Mouse (Mus musculus): ENCODE results near the gene Cep135. TPM values are rescaled to one million over a fixed set of nuclear protein-coding genes. Genes with fewer than 3 reads are reported as not detected.

The Cep135 gene
- total RNA-seq, 2 experiments from 2014 or later: 5.8 to 5.9 TPM

- no peak for DNase-seq (ENCODE audit: low spot score in 2 of 2)
- intact Hi-C loops (cut with DNase I): no loop called here
These were observed 85.6 kb downstream of the Cep135 start for GRCm38 (mm10) chr5:76674022-76674653.

DNA sequence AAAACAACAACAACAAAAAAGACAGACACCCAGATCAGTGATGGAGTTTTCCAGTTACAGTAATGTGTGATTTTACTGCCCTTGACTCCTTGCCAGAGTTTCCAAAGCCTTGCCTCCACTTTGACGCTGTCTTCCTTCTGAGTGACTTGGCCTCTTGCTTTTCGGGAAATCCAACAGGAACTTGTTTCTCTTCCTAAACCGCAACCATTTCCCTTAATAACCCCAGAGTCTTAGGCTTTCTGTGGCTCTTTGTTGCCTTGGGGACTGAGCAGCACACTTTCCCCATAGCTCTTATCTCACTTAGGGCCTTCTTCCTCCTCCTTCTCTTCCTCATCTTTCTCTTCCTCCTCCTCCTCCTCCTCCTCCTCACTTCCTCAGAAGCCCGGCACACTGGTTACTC lies 86.9 kb downstream of the Cep135 start:
- no peak for DNase-seq (ENCODE audit: low spot score in 2 of 2)
- intact Hi-C loops (cut with DNase I): no loop called here

GRCm38 (mm10) chr5:76680959-76681358 lies 92.5 kb downstream of the Cep135 start:
- DNase-seq (ENCODE audit: low spot score in 2 of 2): no peak
- intact Hi-C loops (cut with DNase I): no loop called here

DNA sequence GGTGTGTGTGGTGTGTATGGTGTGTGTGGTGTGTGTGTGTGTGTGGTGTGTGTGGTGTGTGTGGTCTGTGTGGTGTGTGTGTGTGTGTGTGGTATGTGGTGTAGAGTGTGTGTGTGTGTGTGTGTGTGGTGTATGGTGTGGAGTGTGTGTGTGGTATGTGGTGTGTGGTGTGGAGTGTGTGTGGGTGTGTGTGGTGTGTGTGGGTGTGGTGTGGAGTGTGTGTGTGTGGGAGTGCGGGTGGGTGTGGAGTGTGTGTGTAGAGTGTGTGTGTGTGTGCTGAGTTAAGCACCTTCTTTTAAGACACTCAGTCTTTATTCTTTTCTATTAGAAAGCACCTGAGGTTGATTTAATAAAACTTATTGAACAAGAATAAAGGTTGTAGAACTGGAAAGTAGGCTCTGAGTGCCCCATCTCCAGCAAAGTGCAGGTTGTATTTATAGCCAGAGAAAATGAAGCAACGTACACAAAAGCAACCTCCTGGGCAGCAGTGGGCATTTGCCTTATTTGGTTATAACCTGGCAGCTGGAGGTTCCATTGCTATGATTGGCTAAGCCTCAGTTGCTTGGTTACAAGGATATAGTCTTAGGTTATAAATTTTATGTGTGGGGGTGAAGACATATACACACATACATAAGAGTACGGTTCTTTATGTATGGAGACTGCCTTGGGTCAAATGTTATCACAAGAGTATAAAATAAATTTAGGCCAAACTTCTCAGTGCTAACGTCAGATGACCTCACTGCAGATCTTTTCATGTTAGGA lies 93.6 kb downstream of the Cep135 start:
- peak in 1 of 2 experiments; percentile 54 for DNase-seq (ENCODE audit: low spot score in 2 of 2)
- intact Hi-C loops (cut with DNase I): no loop called here

GRCm38 (mm10) chr5:76683455-76683854 lies 95.0 kb downstream of the Cep135 start:
- no peak for DNase-seq (ENCODE audit: low spot score in 2 of 2)
- intact Hi-C loops (cut with DNase I): no loop called here

GRCm38 (mm10) chr5:76684658-76685605 lies 96.4 kb downstream of the Cep135 start:
- intact Hi-C loops (cut with DNase I): no loop called here
- no peak for DNase-seq (ENCODE audit: low spot score in 2 of 2)

- DNase-seq (ENCODE audit: low spot score in 2 of 2): no peak
- intact Hi-C loops (cut with DNase I): no loop called here
These were observed 99.6 kb downstream of the Cep135 start for GRCm38 (mm10) chr5:76687961-76688600.

DNA sequence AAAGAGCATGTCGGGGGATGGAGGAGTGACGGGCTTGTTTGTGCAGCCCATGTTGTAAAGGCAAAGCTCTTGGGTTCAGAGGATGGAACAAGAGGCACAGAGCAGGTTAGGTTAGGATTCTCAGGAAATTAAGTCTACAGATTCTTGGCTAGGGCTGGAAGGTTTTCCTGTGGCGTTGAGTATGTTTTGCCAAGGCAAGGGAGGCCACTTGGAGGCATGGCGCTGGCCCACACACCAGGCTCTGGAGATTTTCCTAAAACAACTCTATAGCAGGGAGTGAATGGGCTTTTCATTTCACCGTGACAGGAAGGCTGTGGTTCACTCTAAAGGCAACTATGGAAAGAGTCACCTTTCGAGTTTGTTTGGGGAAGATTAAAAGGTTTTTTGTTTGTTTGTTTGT lies 100.1 kb downstream of the Cep135 start:
- DNase-seq (ENCODE audit: low spot score in 2 of 2): no peak
- intact Hi-C loops (cut with DNase I): no loop called here

- intact Hi-C loops (cut with DNase I): no loop called here
These were observed 101.7 kb downstream of the Cep135 start for GRCm38 (mm10) chr5:76690177-76690593.

GRCm38 (mm10) chr5:76691251-76691650 lies 102.8 kb downstream of the Cep135 start:
- DNase-seq (ENCODE audit: low spot score in 2 of 2): no peak
- intact Hi-C loops (cut with DNase I): no loop called here

More at GRCm38 (mm10) chr5:76690177-76690593, 101.7 kb downstream of the Cep135 start:
- DNase-seq (ENCODE audit: low spot score in 2 of 2): no peak

DNA sequence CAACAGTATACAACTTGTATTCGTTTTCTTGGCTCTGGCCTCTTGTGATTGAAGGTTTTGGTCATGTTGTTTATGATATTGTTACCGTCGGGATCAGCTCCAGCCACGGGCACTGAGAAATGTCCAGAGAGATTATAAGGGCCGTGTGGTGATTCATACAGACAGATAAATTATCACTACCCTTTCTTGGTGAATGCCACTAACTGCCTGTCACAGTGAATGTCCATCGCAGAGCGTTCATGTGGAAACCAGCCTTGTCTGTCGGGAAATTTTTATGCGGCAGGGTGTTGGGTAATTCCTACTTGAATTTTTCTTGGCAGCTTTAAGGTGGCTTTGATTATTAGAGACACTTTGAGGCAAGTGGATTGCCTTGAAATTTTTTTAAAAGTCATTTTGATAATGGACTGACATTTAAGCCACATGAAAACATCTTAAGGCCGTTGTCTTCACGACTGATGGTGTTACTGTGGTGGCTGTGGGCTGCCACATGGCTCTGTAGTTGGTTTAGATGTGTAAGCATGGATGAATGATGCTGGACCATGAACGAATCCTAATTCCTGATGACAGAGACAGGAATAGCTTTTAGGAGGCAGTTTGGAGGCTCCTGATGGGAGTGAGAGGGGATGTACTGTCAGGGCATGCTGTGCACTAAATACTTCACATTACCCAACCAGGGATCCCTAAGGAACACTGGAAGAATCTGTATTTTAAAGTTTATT lies 103.4 kb downstream of the Cep135 start:
- intact Hi-C loops (cut with DNase I): no loop called here
- DNase-seq (ENCODE audit: low spot score in 2 of 2): no peak

Other genes starting within 250 kb of the Cep135 start
- gene Nmu, start 224.9 kb upstream of the Cep135 start, total RNA-seq (2021): not detected
- gene Gm7271, start 104.7 kb upstream of the Cep135 start, total RNA-seq (2021): not detected
- 10 to 100 TPM; 51.8 to 59.4 TPM for gene Exoc1, start 59.4 kb upstream of the Cep135 start, total RNA-seq (2021)
- gene C530008M17Rik, start 67.8 kb downstream of the Cep135 start, total RNA-seq (2021): 10 to 100 TPM; 85.4 to 87.6 TPM